Mouse (Mus musculus) lung, postnatal 0 days (tissue): ENCODE measurements at regions not wholly inside any gene's neighbourhood (a gene's known extent, or its start where the extent isn't known, plus 50 kb on each side); places are given as distances from the start of the nearest gene placed in this dataset.

Experiments used
- ATAC-seq: fragments of 200-750 bp; cut with Nextera tagmentation; 2 replicates; pipeline ENCODE4 v1.8.0; 2017; ENCODE audit warnings: moderate library complexity
- DNase-seq: peaks from one replicate; pipeline ENCODE4 v3.0.0-alpha.2; 2016; ENCODE audit warnings: low spot score
- H3K27ac ChIP-seq: fragments of 300-500 bp; sonication (generic); 2 replicates; pipeline ENCODE4 v1.5.1; 2014; ENCODE audit warnings: antibody characterized with exemption, mild to moderate bottlenecking, low read length, mixed read lengths
- H3K27me3 ChIP-seq: fragments of 300-500 bp; sonication (generic); replicated peaks from 2 replicates; pipeline ENCODE4 v1.6.1; 2014; ENCODE audit warnings: low read length, mixed read lengths; ENCODE audit not compliant: insufficient read depth
- H3K36me3 ChIP-seq: fragments of 300-500 bp; sonication (generic); 2 replicates; pipeline ENCODE4 v1.6.1; 2014; ENCODE audit warnings: low read length, mixed read lengths; ENCODE audit not compliant: insufficient read depth
- H3K4me1 ChIP-seq: fragments of 300-500 bp; sonication (generic); 2 replicates; pipeline ENCODE4 v1.6.1; 2014; ENCODE audit warnings: antibody characterized with exemption, low read depth, low read length, mixed read lengths; ENCODE audit not compliant: insufficient read depth
- H3K4me2 ChIP-seq: fragments of 300-500 bp; sonication (generic); replicated peaks from 2 replicates; pipeline ENCODE4 v1.6.1; 2014; ENCODE audit warnings: low read depth, mild to moderate bottlenecking, low read length, moderate library complexity, mixed read lengths
- H3K4me3 ChIP-seq: fragments of 300-500 bp; sonication (generic); 2 replicates; pipeline ENCODE4 v1.5.1; 2014; ENCODE audit warnings: low read depth, low read length
- H3K9ac ChIP-seq: fragments of 300-500 bp; sonication (generic); replicated peaks from 2 replicates; pipeline ENCODE4 v1.6.1; 2014; ENCODE audit warnings: low read depth, mild to moderate bottlenecking
- H3K9me3 ChIP-seq: fragments of 300-500 bp; sonication (generic); 2 replicates; pipeline ENCODE4 v1.6.1; 2016; ENCODE audit warnings: low read length, mixed read lengths
- CTCF ChIP-seq: IDR thresholded peaks from 2 replicates; pipeline ENCODE4 v1.5.1; 2016; ENCODE audit warnings: antibody characterized with exemption, mild to moderate bottlenecking
- EP300 ChIP-seq: IDR thresholded peaks from 2 replicates; pipeline ENCODE4 v1.6.1; 2016; ENCODE audit warnings: antibody characterized with exemption, mild to moderate bottlenecking, control low read depth
- WGBS: fragments of 180-500 bp; shearing (Covaris S2); extraction: QIAGEN DNeasy Blood & Tissue Kit; methylation state at CpG from one replicate; pipeline ENCODE4 v1.1.7; 2014; 5-methylcytosine and 5-hydroxymethylcytosine counted together

DNA sequence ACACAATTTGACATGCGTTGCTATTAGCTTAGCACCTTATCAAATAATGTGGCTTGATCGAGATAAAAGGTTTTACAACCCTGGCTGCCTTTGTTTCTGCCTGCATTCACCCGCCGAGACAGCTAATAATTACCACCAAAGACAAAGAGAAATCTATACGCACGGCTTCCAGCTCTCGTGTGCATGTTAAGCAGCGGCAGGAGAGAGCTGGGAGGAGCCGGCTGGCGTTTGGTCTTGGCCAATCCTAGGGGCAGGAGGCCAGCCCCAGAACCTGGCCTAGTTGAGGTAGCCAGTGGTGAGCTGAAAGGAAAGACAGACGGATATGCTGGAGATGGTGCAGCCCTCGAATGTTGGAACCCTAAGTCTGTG lies 164.0 kb downstream of the Rps24 start:
- Histone ChIP-seq H3K4me2 (no peak overlapping the region), H3K27me3 (no peaks in the 10 kb centered on the region), H3K36me3 (no peaks in the 10 kb centered on the region), H3K4me1 (no peaks in the 10 kb centered on the region), H3K9ac (no peak overlapping the region), H3K9me3 (no peaks in the 10 kb centered on the region), H3K4me3 (no peak overlapping the region), H3K27ac (no peak overlapping the region)
- TF ChIP-seq EP300: no peak
- TF ChIP-seq CTCF: no peak
- no peak for ATAC-seq
- WGBS: 14% methylated on average over 12 of the region's 12 CpGs
- no peak for DNase-seq

DNA sequence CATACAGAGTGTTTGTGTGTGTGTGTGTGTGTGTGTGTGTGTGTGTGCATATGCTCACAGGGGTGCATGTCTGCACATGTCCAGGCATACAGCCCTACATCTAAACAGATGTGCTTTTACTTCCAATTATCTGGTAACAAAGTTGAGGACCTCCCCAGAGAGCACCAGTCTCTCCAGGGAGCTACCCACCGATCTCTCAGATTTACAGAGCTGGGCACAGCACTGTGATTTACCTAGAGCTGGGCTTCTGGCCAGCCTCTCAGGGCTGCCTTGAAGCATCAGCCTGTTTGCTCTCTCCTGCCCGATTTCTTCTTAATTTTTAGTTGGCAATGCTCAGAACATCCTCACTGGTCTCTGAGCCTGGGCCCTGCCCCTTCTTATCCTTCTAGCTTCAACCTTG lies 165.7 kb downstream of the Rps24 start:
- DNase-seq: no peak
- no peaks in the 10 kb centered on the region for H3K27me3 ChIP-seq
- H3K4me1 ChIP-seq: no peaks in the 10 kb centered on the region
- ATAC-seq: no peak
- H3K36me3 ChIP-seq: no peaks in the 10 kb centered on the region
- H3K9ac ChIP-seq: no peak overlapping the region
- TF ChIP-seq EP300 (no peak), CTCF (no peak)
- 56% methylated on average over 2 of the region's 2 CpGs for WGBS
- no peak overlapping the region for H3K27ac ChIP-seq
- no peak overlapping the region for H3K4me2 ChIP-seq
- H3K4me3 ChIP-seq: no peak overlapping the region
- H3K9me3 ChIP-seq: no peaks in the 10 kb centered on the region

DNA sequence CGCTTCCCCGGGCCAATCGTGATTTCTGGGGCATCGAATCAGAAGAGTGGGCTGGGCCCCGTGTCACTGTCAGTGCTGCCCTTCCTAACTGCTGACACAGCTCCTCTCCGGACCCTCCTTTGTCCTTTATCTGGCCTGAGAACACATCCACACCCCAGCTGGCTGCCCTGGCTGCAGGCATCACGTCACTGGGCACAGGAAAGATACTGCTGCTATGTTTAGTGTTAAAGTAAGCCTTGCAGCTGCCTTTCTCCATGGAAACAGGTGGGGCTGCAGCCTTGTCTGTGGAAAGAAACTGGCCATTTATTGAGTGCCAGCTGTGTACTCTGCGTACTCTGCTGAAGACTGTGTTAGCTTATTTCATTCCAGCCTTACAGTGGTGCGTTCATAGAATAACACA lies 168.7 kb downstream of the Rps24 start:
- Histone ChIP-seq H3K4me3 (no peak overlapping the region), H3K4me1 (no peaks in the 10 kb centered on the region), H3K27ac (no peak overlapping the region), H3K9ac (no peak overlapping the region), H3K27me3 (no peaks in the 10 kb centered on the region), H3K36me3 (no peaks in the 10 kb centered on the region), H3K9me3 (no peaks in the 10 kb centered on the region), H3K4me2 (no peak overlapping the region)
- ATAC-seq (peak; percentile 75), DNase-seq (peak; percentile 52)
- 30% methylated on average over 9 of the region's 9 CpGs for WGBS
- TF ChIP-seq EP300 (no peak), CTCF (no peak)

DNA sequence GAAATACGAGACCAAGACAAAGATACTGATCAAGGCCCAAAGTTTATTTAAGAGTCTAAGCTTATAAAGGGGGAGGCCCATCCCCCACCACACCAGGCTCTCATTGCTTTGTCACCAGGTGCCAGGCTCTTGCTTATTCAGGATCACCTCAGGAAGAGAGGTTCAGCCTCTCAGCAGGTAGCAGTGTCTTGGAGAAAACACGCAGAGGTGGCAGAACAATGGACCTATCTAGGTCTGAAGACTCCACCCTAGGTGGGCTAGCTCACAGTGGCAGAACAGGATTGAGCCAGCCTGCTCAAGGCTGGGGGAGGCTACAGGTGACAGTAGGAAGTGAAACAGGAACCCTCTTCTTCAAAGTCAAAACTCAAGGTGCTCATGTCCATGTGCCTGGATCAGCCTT lies 174.9 kb downstream of the Rps24 start:
- Histone ChIP-seq H3K9me3 (no peaks in the 10 kb centered on the region), H3K4me1 (no peaks in the 10 kb centered on the region), H3K27ac (no peak overlapping the region), H3K4me3 (no peak overlapping the region), H3K27me3 (no peaks in the 10 kb centered on the region), H3K9ac (no peak overlapping the region), H3K36me3 (no peaks in the 10 kb centered on the region), H3K4me2 (no peak overlapping the region)
- 55% methylated on average over 2 of the region's 2 CpGs for WGBS
- TF ChIP-seq CTCF (no peak), EP300 (no peak)
- DNase-seq (no peak), ATAC-seq (no peak)

DNA sequence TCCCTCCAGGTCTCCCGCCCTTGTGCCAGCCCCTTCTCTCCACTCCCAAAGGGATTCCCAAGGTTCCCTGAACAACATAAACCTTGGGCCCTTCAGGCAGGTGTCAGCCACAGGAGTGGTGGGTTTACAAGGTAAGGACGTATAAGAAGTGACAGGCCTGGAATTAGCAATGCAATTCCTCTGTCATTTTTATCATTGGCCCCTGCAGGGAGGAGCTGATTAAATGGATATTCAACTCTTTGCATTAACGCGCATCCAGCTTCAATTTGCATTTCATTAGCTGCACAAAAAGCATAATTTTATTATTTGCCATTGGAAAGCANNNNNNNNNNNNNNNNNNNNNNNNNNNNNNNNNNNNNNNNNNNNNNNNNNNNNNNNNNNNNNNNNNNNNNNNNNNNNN lies 178.3 kb downstream of the Rps24 start:
- Histone ChIP-seq H3K9me3 (no peaks in the 10 kb centered on the region), H3K27me3 (no peaks in the 10 kb centered on the region), H3K4me2 (no peak overlapping the region), H3K36me3 (no peaks in the 10 kb centered on the region), H3K9ac (no peak overlapping the region), H3K27ac (no peak overlapping the region), H3K4me1 (no peaks in the 10 kb centered on the region), H3K4me3 (no peak overlapping the region)
- ATAC-seq (no peak), DNase-seq (no peak)
- no peak for TF ChIP-seq CTCF
- TF ChIP-seq EP300: no peak
- WGBS: 79% methylated on average over 4 of the region's 4 CpGs
